Mouse (Mus musculus) heart, embryonic 15.5 days (tissue): Measurements from ENCODE around the gene Gstt4. TPM values are rescaled to one million over a fixed set of nuclear protein-coding genes. Genes with fewer than 3 reads are reported as not detected.
"Not testable (repeated sequence)": the region's sequence is repeated elsewhere in the genome, so short reads cannot be mapped to it uniquely, and the experiment has no call there.

Experiments
- ATAC-seq: fragments of 200-750 bp; cut with Nextera tagmentation; replicated peaks from 2 replicates; pipeline ENCODE4 v1.8.0; 2017; ENCODE audit warnings: low read depth, moderate TSS enrichment; ENCODE audit not compliant: insufficient number of reproducible peaks, insufficient read depth, low FRiP score
- H3K27ac ChIP-seq: fragments of 300-500 bp; sonication (generic); 2 replicates; pipeline ENCODE4 v1.5.1; 2015; ENCODE audit warnings: mild to moderate bottlenecking, inconsistent platforms
- H3K27me3 ChIP-seq: fragments of 300-500 bp; sonication (generic); 2 replicates; pipeline ENCODE4 v1.6.1; 2015; ENCODE audit warnings: inconsistent platforms
- H3K36me3 ChIP-seq: fragments of 300-500 bp; sonication (generic); 2 replicates; pipeline ENCODE4 v1.6.1; 2015; ENCODE audit warnings: mild to moderate bottlenecking, inconsistent platforms
- H3K4me1 ChIP-seq: fragments of 300-500 bp; sonication (generic); replicated peaks from 2 replicates; pipeline ENCODE4 v1.6.1; 2015; ENCODE audit warnings: inconsistent platforms
- H3K4me2 ChIP-seq: fragments of 300-500 bp; sonication (generic); 2 replicates; pipeline ENCODE4 v1.6.1; 2015; ENCODE audit warnings: inconsistent platforms, mild to moderate bottlenecking, moderate library complexity
- H3K4me3 ChIP-seq: fragments of 300-500 bp; sonication (generic); 2 replicates; pipeline ENCODE4 v1.5.1; 2015; ENCODE audit warnings: mild to moderate bottlenecking, inconsistent platforms
- H3K9ac ChIP-seq: fragments of 300-500 bp; sonication (generic); 2 replicates; pipeline ENCODE4 v1.6.1; 2015; ENCODE audit warnings: mild to moderate bottlenecking, inconsistent platforms
- H3K9me3 ChIP-seq: fragments of 300-500 bp; sonication (generic); replicated peaks from 2 replicates; pipeline ENCODE4 v1.6.1; 2016; ENCODE audit warnings: inconsistent platforms
- WGBS: fragments of 180-500 bp; shearing (Covaris S2); methylation state at CpG from one replicate; pipeline ENCODE4 v1.1.7; 2015; ENCODE audit warnings: mixed read lengths; 5-methylcytosine and 5-hydroxymethylcytosine counted together
- polyA plus RNA-seq: library from polyadenylated mRNA; unstranded; fragments of >200 nt; fragmentation: Nextera tagmentation; extraction: Ambion mirVana; gene quantifications from 2 replicates; pipeline ENCODE4 v1.2.1, GENCODE M21; 2015

Gstt4 gene
- polyA plus RNA-seq, 1 experiment from 2014 or later = not detected

DNA sequence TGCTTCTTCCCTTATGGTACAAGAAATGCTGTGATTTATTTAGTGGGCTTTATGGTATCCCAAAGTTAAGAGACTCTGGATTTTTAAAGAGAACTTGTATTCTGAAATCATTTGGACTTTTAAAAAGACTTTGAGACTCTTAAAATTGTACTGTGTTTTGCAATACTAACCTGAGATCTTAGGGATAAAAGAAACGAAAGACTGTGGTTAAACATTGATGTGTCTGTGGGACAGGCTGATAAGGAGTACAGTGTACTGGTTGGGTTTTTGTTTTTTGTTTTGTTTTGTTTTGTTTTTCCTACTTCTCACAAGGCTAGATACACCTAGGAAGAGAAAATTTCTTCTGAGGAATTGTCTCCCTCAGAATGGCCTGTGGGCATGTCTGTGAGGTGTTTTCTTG is 36.9 kb downstream of the Gstt4 start:
- H3K27ac ChIP-seq = no peak overlapping the region
- ATAC-seq = no peak
- H3K27me3 ChIP-seq = no peaks in the 10 kb centered on the region
- H3K4me1 ChIP-seq = peaks cover 5% of the 10 kb centered on the region; the same call in 1 of the 2 replicates
- no peaks in the 10 kb centered on the region for H3K36me3 ChIP-seq
- WGBS = 63% methylated on average over 1 of the region's 1 CpGs
- no peaks in the 10 kb centered on the region for H3K9me3 ChIP-seq
- no peak overlapping the region for H3K9ac ChIP-seq
- no peak overlapping the region for H3K4me2 ChIP-seq
- no peak overlapping the region for H3K4me3 ChIP-seq

DNA sequence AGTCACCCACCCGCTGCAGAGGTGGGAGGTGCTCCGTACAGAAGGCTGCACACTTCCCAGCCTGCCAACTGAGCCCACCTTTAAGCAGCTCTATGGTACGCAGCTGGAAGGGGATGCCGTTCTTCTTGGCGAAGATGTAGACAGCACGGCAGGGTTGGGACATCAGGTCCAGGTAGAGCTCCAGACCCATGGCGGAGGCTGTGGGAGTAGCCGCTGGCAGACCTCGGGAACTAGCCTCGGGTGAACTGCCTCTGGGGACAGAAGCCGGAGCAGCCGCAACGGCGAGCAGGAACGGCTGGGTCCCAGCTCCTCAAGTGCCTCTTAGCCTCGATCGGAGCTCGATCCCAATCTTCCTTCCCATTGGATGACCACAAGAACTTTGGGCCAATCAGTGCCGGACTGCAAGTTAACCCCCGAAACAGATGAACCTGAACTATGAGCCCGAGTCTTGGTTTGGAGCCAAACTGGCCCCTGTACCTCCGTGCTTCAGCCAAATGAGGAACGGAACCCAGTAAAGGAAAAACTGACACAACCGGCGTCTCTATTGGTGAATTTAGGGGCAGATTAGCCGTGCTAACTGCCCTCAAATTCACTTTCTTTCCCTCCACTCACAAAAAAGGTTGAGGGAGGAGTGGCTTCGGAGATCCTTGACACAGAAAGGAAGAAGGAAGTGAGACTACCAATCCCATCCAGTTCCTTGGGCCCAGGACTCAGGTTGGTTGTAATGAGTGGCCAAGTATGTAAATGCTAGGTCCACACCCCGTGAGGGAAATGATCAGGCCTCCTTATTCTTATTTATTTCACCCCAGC is 41.4 kb downstream of the Gstt4 start, which contains the start of the genes Gm20441 and Gstt3:
Gene Gm20441, minus strand, starts transcription at position 186 of the 810 bp plus-strand sequence.
Gene Gstt3, minus strand, starts transcription at position 646 of the 810 bp plus-strand sequence.
- Histone ChIP-seq H3K27ac (peak within 1 kb of the TSS; percentile 2; the same call in 1 of the 2 replicates), H3K9me3 (no peaks in the 10 kb centered on the region), H3K4me3 (peak within 1 kb of the TSS; percentile 48), H3K4me2 (peak within 1 kb of the TSS; percentile 79), H3K27me3 (peaks cover 12% of the 10 kb centered on the region), H3K4me1 (peaks cover 11% of the 10 kb centered on the region; the same call in 1 of the 2 replicates), H3K36me3 (no peaks in the 10 kb centered on the region), H3K9ac (peak within 1 kb of the TSS; percentile 38)
- peak; percentile 50; the same call in 1 of the 2 replicates for ATAC-seq
- WGBS = 1% methylated on average over 28 of the region's 28 CpGs

DNA sequence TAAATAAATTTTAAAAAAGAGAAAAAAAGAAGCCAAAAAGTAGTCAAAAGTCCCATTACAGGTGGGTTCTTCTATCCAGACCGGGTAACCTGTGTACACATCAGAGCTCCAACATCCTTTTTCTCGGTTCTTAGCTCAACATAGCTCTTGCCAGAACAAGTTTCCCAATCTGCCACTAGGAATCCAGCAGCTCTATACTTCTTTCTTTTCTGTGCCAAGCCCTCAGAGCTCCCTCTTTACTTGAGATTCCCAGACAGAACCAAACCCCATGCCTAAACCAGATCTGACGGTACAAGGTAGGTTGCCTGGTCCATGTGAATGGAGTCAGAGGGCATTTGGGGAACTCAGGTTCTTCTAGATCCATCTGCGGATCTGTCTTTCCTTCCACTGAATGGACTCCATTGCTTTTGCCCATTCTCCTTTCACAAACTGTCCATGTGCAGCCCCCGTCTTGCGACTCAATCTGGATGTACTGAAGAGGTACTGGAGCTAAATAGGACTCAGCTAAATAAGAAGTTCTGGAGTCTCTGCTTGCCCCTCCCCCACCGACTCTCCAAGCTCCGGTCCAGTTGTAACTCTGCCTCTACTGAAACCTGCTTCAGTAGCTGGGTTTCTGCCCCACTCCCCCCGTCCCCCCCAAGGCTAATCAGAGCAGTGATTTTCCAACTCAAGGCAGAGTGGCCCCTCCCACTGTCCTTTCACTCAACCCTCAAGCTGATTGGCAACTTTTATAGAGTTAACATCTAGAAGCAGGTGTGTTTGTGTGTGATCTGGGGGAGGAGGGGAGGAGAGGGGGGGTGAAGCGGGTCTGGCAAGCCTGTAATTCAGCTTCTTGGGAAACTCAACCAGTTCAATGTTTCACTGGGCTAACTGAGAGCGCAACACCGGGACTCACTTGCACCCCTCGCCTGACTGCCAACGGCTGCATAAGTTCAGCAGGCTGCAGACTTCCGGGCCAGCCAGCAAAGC is 42.9 kb downstream of the Gstt4 start:
- H3K4me2 ChIP-seq = peak overlapping the region; percentile 79; the same call in 1 of the 2 replicates

GRCm38 (mm10) chr10:75777885-75778284 is 44.5 kb downstream of the Gstt4 start:
- Histone ChIP-seq H3K27me3 (peaks cover 12% of the 10 kb centered on the region), H3K4me2 (no peak overlapping the region), H3K27ac (no peak overlapping the region), H3K36me3 (no peaks in the 10 kb centered on the region), H3K9ac (no peak overlapping the region), H3K4me1 (peaks cover 12% of the 10 kb centered on the region; the same call in 1 of the 2 replicates), H3K9me3 (no peaks in the 10 kb centered on the region), H3K4me3 (no peak overlapping the region)
- 74% methylated on average over 2 of the region's 2 CpGs for WGBS
- ATAC-seq = no peak

More for the DNA sequence above, 42.9 kb downstream of the Gstt4 start:
- H3K4me3 ChIP-seq = peak overlapping the region; percentile 48; the same call in 1 of the 2 replicates
- no peak for ATAC-seq
- 36% methylated on average over 15 of the region's 15 CpGs for WGBS
- peaks cover 11% of the 10 kb centered on the region; the same call in 1 of the 2 replicates for H3K4me1 ChIP-seq
- H3K9ac ChIP-seq = no peak overlapping the region
- H3K36me3 ChIP-seq = no peaks in the 10 kb centered on the region
- H3K27ac ChIP-seq = no peak overlapping the region
- peaks cover 12% of the 10 kb centered on the region for H3K27me3 ChIP-seq
- H3K9me3 ChIP-seq = no peaks in the 10 kb centered on the region

GRCm38 (mm10) chr10:75776562-75776961 is 45.8 kb downstream of the Gstt4 start:
- H3K9me3 ChIP-seq = no peaks in the 10 kb centered on the region
- WGBS = 85% methylated on average over 6 of the region's 6 CpGs
- H3K4me2 ChIP-seq = no peak overlapping the region
- H3K27ac ChIP-seq = no peak overlapping the region
- H3K27me3 ChIP-seq = peaks cover 15% of the 10 kb centered on the region
- H3K9ac ChIP-seq = no peak overlapping the region
- ATAC-seq = no peak
- peaks cover 21% of the 10 kb centered on the region for H3K4me1 ChIP-seq
- H3K4me3 ChIP-seq = no peak overlapping the region
- H3K36me3 ChIP-seq = no peaks in the 10 kb centered on the region

- Histone ChIP-seq H3K36me3 (no peaks in the 10 kb centered on the region), H3K4me2 (no peak overlapping the region), H3K27ac (no peak overlapping the region), H3K4me1 (peaks cover 10% of the 10 kb centered on the region), H3K27me3 (peaks cover 11% of the 10 kb centered on the region), H3K4me3 (no peak overlapping the region), H3K9ac (no peak overlapping the region), H3K9me3 (no peaks in the 10 kb centered on the region)
- ATAC-seq = no peak
- WGBS = 85% methylated on average over 9 of the region's 9 CpGs
Measured at GRCm38 (mm10) chr10:75774587-75774986, 47.8 kb downstream of the Gstt4 start.

DNA sequence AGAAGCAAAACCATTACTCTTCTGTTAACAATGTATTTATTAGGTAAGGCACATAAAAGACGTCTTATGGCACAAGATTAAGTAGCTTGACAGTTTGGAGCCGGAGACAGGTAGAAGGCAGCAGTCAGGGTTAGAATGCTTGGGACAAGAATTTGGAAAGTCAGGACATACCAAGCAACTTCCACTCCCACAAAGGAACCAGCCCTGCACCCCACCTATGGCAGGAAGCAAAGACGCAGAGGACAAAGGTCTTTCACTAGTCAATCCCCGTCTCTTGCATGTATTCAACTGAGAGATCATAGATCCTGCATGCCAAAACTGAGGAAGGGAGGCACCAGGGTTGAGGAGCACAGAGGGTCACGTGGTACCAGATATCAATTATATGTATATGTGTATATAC is 48.2 kb downstream of the Gstt4 start:
- WGBS = 90% methylated on average over 5 of the region's 5 CpGs
- no peaks in the 10 kb centered on the region for H3K9me3 ChIP-seq
- H3K27ac ChIP-seq = no peak overlapping the region
- no peak overlapping the region for H3K4me2 ChIP-seq
- H3K9ac ChIP-seq = no peak overlapping the region
- H3K4me3 ChIP-seq = no peak overlapping the region
- H3K27me3 ChIP-seq = peaks cover 6% of the 10 kb centered on the region; the same call in 1 of the 2 replicates
- no peaks in the 10 kb centered on the region for H3K36me3 ChIP-seq
- peaks cover 10% of the 10 kb centered on the region for H3K4me1 ChIP-seq
- ATAC-seq = no peak

- peak within 1 kb of the TSS; percentile 62 for H3K4me3 ChIP-seq
- peaks cover 10% of the 10 kb centered on the region for H3K4me1 ChIP-seq
- no peaks in the 10 kb centered on the region for H3K9me3 ChIP-seq
- peak; percentile 93 for ATAC-seq
- WGBS = under 1% methylated on average over 47 of the region's 47 CpGs
- H3K27ac ChIP-seq = peak within 1 kb of the TSS; percentile 41; the same call in 1 of the 2 replicates
- peak within 1 kb of the TSS; percentile 51 for H3K9ac ChIP-seq
- no peaks in the 10 kb centered on the region for H3K36me3 ChIP-seq
- H3K27me3 ChIP-seq = 0 out of 2 replicates have a peak, but pooled peaks cover 3% of the 10 kb centered on the region
- H3K4me2 ChIP-seq = peak within 1 kb of the TSS; percentile 94
Measured at GRCm38 (mm10) chr10:75772795-75773664, 49.3 kb downstream of the Gstt4 start, which contains the start of gene Ddt. Gene Ddt, minus strand, starts transcription at chr10:75773414.

- H3K4me2 ChIP-seq, H3K27ac ChIP-seq, H3K9ac ChIP-seq, H3K9me3 ChIP-seq, H3K27me3 ChIP-seq, H3K4me3 ChIP-seq, ATAC-seq, H3K36me3 ChIP-seq: not testable (repeated sequence)
- peaks cover 21% of the 10 kb centered on the region for H3K4me1 ChIP-seq
- 34% methylated on average over 5 of the region's 5 CpGs for WGBS
Measured at GRCm38 (mm10) chr10:75767756-75768155, 54.6 kb downstream of the Gstt4 start.

- no peaks in the 10 kb centered on the region for H3K9me3 ChIP-seq
- no peak overlapping the region for H3K27ac ChIP-seq
- peaks cover 17% of the 10 kb centered on the region for H3K4me1 ChIP-seq
- no peak for ATAC-seq
- H3K9ac ChIP-seq = no peak overlapping the region
- 85% methylated on average over 6 of the region's 6 CpGs for WGBS
- no peak overlapping the region for H3K4me2 ChIP-seq
- H3K4me3 ChIP-seq = no peak overlapping the region
- no peaks in the 10 kb centered on the region for H3K36me3 ChIP-seq
- H3K27me3 ChIP-seq = 0 out of 2 replicates have a peak, but pooled peaks cover 3% of the 10 kb centered on the region
Measured at GRCm38 (mm10) chr10:75766856-75767255, 55.5 kb downstream of the Gstt4 start.
